Mouse (Mus musculus) erythroblast, embryonic 14.5 days (primary cell): ENCODE results near the gene Gm10318.

Experiments used
- GATA1 ChIP-seq: IDR thresholded peaks from 2 replicates; pipeline ENCODE4 v1.6.1; 2012; ENCODE audit warnings: low read length, inconsistent platforms, mixed read lengths
- TAL1 ChIP-seq: IDR thresholded peaks from 3 replicates; pipeline ENCODE4 v1.6.1; 2012; ENCODE audit warnings: low read length, inconsistent platforms, mixed read lengths

GRCm38 (mm10) chr10:77826951-77827350, 25.7 kb upstream of the Gm10318 start, which contains the start of gene Krtap10-4:
- TF ChIP-seq TAL1 (no peak), GATA1 (no peak)
